Mouse (Mus musculus): Measurements from ENCODE around the gene S100b.

Gene S100b

DNA sequence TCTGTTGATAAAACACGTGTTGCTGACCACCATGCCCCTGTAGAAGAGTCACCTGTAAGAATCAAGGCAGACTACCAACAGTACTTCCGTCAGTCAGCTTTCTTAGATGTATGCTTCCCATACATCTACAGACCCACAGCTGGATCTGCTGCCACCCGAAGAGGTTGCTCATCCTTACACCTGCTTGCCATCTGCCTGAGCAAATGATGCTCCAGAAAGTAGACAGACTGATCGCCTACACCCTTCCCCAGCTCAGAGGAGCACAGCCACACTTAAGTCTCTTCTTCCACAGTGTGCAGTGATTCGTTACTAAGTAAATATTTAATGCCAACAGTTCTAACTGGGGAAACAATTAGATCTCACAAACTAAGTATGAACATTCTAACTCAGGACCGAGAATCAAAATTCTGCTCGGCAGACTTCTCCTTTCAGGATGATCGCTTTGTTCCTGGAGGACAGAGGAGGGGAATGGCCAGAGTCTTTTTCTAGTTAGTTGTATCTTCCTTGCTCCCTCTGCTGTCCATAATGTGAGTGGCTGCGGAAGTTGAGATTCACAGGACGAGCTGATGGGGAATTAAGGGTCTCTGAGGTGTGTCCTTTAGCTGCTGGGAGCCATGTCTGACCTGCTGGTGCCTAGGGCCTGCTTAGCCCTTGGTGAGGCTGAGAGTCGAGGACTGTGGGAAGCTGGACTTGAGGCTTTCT, 6.9 kb downstream of the S100b start:
- DNase-seq (ENCODE audit: low spot score in 2 of 2) = no peak

DNA sequence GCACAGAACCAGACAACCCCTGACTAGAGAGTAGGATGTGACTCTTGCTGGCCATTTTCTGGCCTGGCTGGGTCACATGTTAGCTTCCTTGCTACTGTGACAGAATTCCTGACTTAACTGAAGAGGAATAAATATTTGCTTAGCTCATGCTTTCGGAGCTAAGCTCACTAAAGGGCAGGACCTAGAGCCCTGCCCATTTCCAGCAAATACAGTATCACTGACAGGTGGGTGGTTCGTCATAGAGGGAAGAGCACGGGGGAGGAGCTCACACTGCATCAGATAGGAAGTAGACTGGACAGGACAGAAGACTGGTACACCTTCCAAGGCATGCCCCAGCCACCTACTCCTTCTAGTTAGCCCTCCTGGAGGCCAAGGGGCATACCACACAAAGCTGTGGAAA, 7.8 kb downstream of the S100b start:
- no peak for DNase-seq (ENCODE audit: low spot score in 2 of 2)

DNA sequence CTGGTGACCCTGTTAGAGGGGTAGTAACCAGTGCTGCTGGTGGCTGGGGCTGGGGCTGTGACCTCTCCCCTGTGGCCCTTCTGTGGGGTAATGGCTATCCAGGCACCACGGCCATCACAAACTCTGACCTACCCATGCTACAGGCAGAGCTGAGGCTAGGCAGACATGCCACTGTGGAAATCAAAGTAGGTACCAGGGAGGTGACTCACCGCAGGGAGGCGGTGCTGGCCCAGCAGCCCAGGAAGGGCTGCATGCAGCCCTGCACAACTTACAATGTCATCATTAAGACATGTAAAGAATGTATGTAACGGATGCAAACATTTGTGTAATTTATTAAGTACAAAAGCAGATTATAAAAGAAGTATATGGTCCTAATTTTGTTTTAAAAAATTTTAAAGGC, 8.8 kb downstream of the S100b start:
- no peak for DNase-seq (ENCODE audit: low spot score in 2 of 2)

DNA sequence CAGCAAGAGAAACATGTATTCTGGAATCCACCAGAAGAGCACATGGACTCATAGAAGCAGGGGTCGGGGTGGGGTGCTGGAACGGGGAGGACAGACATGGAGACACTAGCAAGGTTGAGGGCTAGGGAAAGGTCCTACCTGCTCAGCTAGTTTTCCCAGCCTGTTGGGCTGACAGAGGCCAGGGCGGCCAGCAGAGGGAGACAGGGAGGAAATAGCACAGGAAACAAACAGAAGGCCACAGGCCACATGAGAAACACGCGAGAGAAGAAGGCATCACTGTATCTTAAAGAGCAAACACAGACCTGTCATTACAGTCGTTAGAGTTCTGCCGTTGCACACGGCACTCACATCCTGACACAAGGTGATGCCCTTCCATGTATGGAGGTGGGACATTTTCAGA, 17.6 kb downstream of the S100b start:
- no peak for DNase-seq (ENCODE audit: low spot score in 2 of 2)

DNA sequence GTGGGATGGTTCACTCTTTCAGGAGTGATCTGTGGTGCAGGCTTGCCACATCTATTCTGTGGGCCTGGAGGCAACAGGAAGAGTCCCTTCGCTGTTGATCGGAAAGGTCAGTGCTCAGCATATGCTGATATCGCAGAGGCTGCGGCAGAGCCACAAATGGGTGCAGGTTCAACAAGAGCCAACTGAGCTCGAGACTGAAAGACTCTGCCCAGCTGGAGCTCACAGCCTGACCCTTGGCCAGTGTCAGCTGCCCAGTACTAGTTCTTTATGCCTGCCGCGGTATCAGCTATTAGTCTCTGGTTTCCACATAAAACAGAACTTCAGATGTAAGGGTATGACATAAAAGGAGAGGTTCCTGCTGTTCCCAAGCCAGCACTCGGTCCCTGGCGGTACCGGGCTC, 21.6 kb downstream of the S100b start:
- DNase-seq (ENCODE audit: low spot score in 2 of 2) = no peak

DNA sequence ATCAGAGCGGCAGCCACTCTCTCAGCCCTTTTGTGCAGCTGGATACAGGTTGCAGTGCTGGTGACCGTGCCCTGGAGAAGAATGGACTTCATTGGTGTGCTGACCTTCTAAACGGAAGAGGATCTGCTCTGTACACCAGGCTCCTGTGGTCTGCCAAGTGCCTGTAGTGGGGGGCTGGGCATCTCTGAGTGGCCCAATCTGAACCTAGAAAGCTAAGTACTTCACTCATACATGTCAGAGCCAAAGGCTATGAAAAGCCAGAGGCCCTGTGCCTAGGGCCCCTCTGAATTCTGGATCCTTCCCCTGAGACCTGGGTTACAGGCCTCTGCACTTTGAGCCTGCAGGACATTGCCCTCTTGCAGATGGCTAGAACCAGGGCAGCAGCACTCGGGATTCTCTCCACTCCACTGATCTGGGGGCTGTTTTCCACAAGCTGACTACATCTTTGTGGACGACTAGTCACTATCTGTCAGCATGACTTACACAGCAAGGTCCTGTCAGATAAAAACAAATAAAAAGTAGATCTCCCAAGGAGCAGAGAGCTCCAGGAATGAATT, 25.0 kb downstream of the S100b start:
- no peak for DNase-seq (ENCODE audit: low spot score in 2 of 2)

DNA sequence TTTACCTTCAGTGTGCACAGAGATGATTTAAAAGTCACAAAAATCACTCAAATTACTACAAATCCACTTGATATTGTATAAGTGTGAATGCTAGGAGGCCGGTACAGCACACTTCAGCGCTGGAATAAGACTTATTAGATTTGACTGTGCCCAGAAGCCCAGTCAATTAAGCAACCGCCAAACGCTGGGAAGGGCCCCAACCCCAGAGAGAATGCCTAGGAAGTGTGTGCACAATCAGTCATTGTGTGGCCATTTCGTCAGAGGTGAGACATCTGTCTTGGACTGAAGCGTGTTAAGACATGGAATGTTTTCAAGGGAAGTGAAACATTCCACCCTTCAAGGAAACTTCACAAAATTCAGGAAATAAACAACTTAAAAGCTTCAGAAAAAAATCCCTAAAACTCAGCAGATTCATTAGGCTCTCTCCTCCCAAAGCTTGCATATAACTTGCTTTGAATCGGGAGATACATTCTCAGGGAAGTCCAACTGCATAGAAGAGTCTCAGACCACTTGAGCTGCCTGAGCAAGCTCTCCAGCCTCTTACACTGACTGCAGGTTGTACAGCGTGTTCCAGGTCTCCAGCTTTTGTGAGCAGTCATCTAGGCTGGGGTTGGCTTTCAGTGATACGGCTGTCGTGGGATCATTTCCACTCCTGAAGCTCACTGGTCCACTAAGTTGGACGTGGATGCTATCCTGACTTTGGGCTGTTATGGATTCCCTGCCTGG, 34.8 kb downstream of the S100b start:
- DNase-seq (ENCODE audit: low spot score in 2 of 2) = no peak

DNA sequence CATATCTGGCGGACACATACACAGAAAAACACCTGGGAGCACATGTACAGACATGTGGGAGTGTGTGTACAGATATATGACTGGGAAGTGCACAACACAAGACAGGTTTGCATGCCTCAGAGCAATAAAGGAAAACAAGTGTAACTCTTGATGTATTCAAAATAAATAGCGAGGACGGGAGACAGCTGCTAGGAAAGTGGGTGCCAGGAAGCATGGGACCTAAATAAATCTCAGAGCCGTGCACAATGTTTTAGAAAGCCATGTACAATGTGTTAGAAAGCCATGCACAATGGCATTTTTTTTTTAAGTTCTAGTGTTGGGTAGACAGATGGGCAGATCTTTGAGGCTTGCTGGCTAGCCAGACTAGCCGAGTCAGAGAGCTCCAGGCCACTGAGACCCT, 35.4 kb downstream of the S100b start:
- no peak for DNase-seq (ENCODE audit: low spot score in 2 of 2)

DNA sequence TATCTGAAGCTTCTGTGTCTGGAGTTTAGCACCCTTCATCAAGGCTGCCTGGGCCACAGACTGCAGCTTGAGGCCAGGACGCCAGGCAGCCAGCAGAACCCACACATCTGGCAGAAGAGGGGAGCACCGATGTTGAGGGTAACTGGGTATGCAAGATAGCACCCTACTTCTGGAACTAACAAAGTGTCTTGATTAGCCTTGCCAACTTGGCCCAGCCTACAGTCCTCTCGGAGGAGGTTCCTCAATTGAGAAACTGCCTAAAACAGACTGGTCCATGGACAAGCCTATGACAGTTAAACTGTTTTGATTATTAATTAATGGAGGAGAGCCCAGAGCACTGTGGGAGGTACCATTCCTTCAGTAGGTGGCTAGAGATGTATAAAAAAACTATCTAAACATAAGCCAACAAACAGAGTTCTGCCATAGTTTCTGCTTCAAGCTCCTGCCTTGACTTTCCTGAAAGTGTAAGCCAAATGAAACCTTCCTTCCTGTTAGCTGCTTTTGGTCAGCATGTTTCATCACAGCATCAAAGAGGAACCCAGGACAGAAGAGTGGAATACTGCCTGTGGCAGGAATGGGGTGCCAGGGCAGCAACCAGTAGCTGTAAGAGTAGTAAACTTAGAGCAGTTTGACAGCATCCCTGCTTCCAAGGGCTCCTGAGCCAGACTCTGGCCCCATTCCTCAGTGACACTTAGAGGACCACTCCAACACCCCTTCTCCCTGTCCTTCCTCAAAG, 36.5 kb downstream of the S100b start:
- DNase-seq (ENCODE audit: low spot score in 2 of 2) = no peak

DNA sequence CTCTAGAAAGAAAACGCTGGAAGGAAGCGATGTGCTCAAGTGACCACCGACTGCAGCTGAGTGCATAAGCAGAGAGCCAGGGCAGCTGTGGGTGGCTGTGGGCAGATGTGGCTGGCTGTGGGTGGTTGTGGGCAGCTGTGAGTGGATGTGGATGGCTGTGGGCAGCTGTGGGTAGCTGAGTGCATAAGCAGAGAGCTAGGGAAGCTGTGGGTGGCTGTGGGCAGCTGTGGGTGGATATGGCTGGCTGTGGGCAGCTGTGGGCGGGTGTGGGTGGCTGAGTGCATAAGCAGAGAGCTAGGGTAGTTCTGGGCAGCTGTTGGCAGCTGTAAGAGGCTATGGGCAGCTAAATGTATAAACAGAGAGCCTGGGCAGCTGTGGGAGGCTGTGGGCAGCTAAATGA, 39.6 kb downstream of the S100b start:
- no peak for DNase-seq (ENCODE audit: low spot score in 2 of 2)

DNA sequence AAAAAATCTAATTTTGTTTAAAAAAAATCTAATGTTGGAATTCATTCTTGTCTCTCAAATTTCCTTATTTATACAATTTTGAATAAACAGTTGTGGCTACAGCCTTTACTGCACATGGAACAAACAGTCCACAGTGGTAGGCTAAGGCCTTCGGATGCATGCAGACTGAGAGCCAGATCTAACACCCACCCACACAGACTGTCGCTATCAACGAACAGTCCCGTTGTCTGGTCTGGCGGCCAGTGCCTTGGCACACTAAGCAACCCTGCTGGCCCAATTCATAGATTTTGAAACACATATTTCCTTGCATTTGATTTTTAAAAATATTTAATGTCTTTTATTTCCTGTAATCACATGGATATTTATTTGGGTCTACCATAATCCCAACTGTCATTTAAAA, 46.5 kb downstream of the S100b start:
- DNase-seq (ENCODE audit: low spot score in 2 of 2) = no peak

DNA sequence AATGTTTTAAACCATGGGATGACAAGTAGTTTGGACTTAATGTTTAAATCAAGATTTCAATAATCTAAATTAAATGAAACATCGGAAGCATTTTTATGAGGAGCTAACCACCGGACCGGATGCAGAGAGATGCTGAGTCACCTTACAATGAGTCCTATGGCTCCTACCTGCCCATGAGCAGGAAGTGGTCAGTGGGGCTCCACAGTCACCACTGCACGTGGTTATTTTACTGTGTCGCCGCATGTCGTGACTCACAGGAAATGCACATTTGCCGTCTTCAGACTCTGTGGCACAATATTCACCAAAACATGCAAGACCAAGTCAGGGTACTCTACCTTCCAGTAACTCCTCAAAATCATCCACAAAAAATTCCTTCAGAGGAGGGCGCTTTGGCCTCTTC, 53.1 kb downstream of the S100b start:
- no peak for DNase-seq (ENCODE audit: low spot score in 2 of 2)
